Mouse (Mus musculus): ENCODE measurements around the gene Grb10. TPM values are rescaled to one million over a fixed set of nuclear protein-coding genes. Genes with fewer than 3 reads are reported as not detected.

Grb10 gene
- total and polyA plus RNA-seq, 2 experiments from 2014 or later = 43.9 to 94.0 TPM

- Histone ChIP-seq H3K9ac (replicated peaks; ENCODE audit: low read length, poor library complexity, severe bottlenecking) (no peak overlapping the region), H3K27me3 (ENCODE audit: insufficient read depth, low read length) (no peaks in the 10 kb centered on the region), H3K4me1 (ENCODE audit: insufficient read depth, low read length) (no peaks in the 10 kb centered on the region; the same call in 1 of the 2 replicates), H3K27ac (ENCODE audit: low read depth, low read length) (no peak overlapping the region), H3K36me3 (ENCODE audit: insufficient read depth, low read length) (no peaks in the 10 kb centered on the region), H3K4me3 (ENCODE audit: low read depth, low read length) (no peak overlapping the region), H3K4me2 (ENCODE audit: low read depth, low read length, poor library complexity, severe bottlenecking) (no peak overlapping the region), H3K9me3 (ENCODE audit: low read length) (no peaks in the 10 kb centered on the region)
- ATAC-seq (ENCODE audit: low FRiP score) = no peak
- WGBS = 53% methylated on average over 2 of the region's 2 CpGs
- no peak for DNase-seq (ENCODE audit: low spot score)
- TF ChIP-seq CTCF (IDR thresholded peaks at IDR 0.05) = no peak
These were observed 78.3 kb downstream of the Grb10 start for GRCm38 (mm10) chr11:11960227-11960626.

- 93% methylated on average over 2 of the region's 2 CpGs for WGBS
- Histone ChIP-seq H3K9ac (replicated peaks; ENCODE audit: low read length, poor library complexity, severe bottlenecking) (no peak overlapping the region), H3K4me1 (ENCODE audit: insufficient read depth, low read length) (no peaks in the 10 kb centered on the region; the same call in 1 of the 2 replicates), H3K27ac (ENCODE audit: low read depth, low read length) (no peak overlapping the region), H3K27me3 (ENCODE audit: insufficient read depth, low read length) (no peaks in the 10 kb centered on the region), H3K4me3 (ENCODE audit: low read depth, low read length) (no peak overlapping the region), H3K4me2 (ENCODE audit: low read depth, low read length, poor library complexity, severe bottlenecking) (no peak overlapping the region), H3K9me3 (ENCODE audit: low read length) (no peaks in the 10 kb centered on the region), H3K36me3 (ENCODE audit: insufficient read depth, low read length) (no peaks in the 10 kb centered on the region)
- DNase-seq (ENCODE audit: low spot score) (no peak), ATAC-seq (ENCODE audit: low FRiP score) (no peak)
- TF ChIP-seq CTCF (IDR thresholded peaks at IDR 0.05) = no peak
These were observed 80.0 kb downstream of the Grb10 start for GRCm38 (mm10) chr11:11958479-11958878.

GRCm38 (mm10) chr11:11958061-11958361 lies 80.5 kb downstream of the Grb10 start:
- Histone ChIP-seq H3K4me2 (ENCODE audit: low read depth, low read length, poor library complexity, severe bottlenecking) (no peak overlapping the region), H3K9me3 (ENCODE audit: low read length) (no peaks in the 10 kb centered on the region), H3K4me1 (ENCODE audit: insufficient read depth, low read length) (no peaks in the 10 kb centered on the region; the same call in 1 of the 2 replicates), H3K27ac (ENCODE audit: low read depth, low read length) (no peak overlapping the region), H3K36me3 (ENCODE audit: insufficient read depth, low read length) (no peaks in the 10 kb centered on the region), H3K27me3 (ENCODE audit: insufficient read depth, low read length) (no peaks in the 10 kb centered on the region), H3K4me3 (ENCODE audit: low read depth, low read length) (no peak overlapping the region), H3K9ac (replicated peaks; ENCODE audit: low read length, poor library complexity, severe bottlenecking) (no peak overlapping the region)
- ATAC-seq (ENCODE audit: low FRiP score) (no peak), DNase-seq (ENCODE audit: low spot score) (no peak)
- no peak for TF ChIP-seq CTCF (IDR thresholded peaks at IDR 0.05)
- 85% methylated on average over 2 of the region's 2 CpGs for WGBS

- no peaks in the 10 kb centered on the region for H3K27me3 ChIP-seq (ENCODE audit: insufficient read depth, low read length)
- WGBS = 87% methylated on average over 5 of the region's 5 CpGs
- H3K9me3 ChIP-seq (ENCODE audit: low read length) = no peaks in the 10 kb centered on the region
- H3K4me2 ChIP-seq (ENCODE audit: low read depth, low read length, poor library complexity, severe bottlenecking) = no peak overlapping the region
- TF ChIP-seq CTCF (IDR thresholded peaks at IDR 0.05) = no peak
- DNase-seq (ENCODE audit: low spot score) = no peak
- ATAC-seq (ENCODE audit: low FRiP score) = no peak
- no peaks in the 10 kb centered on the region; the same call in 1 of the 2 replicates for H3K4me1 ChIP-seq (ENCODE audit: insufficient read depth, low read length)
- H3K9ac ChIP-seq (replicated peaks; ENCODE audit: low read length, poor library complexity, severe bottlenecking) = no peak overlapping the region
- H3K4me3 ChIP-seq (ENCODE audit: low read depth, low read length) = no peak overlapping the region
- H3K27ac ChIP-seq (ENCODE audit: low read depth, low read length) = no peak overlapping the region
- no peaks in the 10 kb centered on the region for H3K36me3 ChIP-seq (ENCODE audit: insufficient read depth, low read length)
These were observed 81.0 kb downstream of the Grb10 start for GRCm38 (mm10) chr11:11957211-11958060.

GRCm38 (mm10) chr11:11955783-11956182 lies 82.7 kb downstream of the Grb10 start:
- H3K4me3 ChIP-seq (ENCODE audit: low read depth, low read length) = no peak overlapping the region

GRCm38 (mm10) chr11:11954606-11955005 lies 83.9 kb downstream of the Grb10 start:
- no peak for DNase-seq (ENCODE audit: low spot score)
- WGBS = 93% methylated on average over 6 of the region's 6 CpGs
- H3K9ac ChIP-seq (replicated peaks; ENCODE audit: low read length, poor library complexity, severe bottlenecking) = no peak overlapping the region
- no peaks in the 10 kb centered on the region for H3K4me1 ChIP-seq (ENCODE audit: insufficient read depth, low read length)
- H3K4me2 ChIP-seq (ENCODE audit: low read depth, low read length, poor library complexity, severe bottlenecking) = no peak overlapping the region
- no peak overlapping the region for H3K27ac ChIP-seq (ENCODE audit: low read depth, low read length)
- no peak overlapping the region for H3K4me3 ChIP-seq (ENCODE audit: low read depth, low read length)
- no peak for TF ChIP-seq CTCF (IDR thresholded peaks at IDR 0.05)
- no peaks in the 10 kb centered on the region for H3K36me3 ChIP-seq (ENCODE audit: insufficient read depth, low read length)
- ATAC-seq (ENCODE audit: low FRiP score) = no peak
- no peaks in the 10 kb centered on the region for H3K27me3 ChIP-seq (ENCODE audit: insufficient read depth, low read length)
- H3K9me3 ChIP-seq (ENCODE audit: low read length) = no peaks in the 10 kb centered on the region

More at GRCm38 (mm10) chr11:11955783-11956182, 82.7 kb downstream of the Grb10 start:
- H3K36me3 ChIP-seq (ENCODE audit: insufficient read depth, low read length) = no peaks in the 10 kb centered on the region
- H3K9ac ChIP-seq (replicated peaks; ENCODE audit: low read length, poor library complexity, severe bottlenecking) = no peak overlapping the region
- no peak overlapping the region for H3K4me2 ChIP-seq (ENCODE audit: low read depth, low read length, poor library complexity, severe bottlenecking)
- no peaks in the 10 kb centered on the region for H3K27me3 ChIP-seq (ENCODE audit: insufficient read depth, low read length)
- H3K9me3 ChIP-seq (ENCODE audit: low read length) = no peaks in the 10 kb centered on the region
- H3K4me1 ChIP-seq (ENCODE audit: insufficient read depth, low read length) = no peaks in the 10 kb centered on the region; the same call in 1 of the 2 replicates
- TF ChIP-seq CTCF (IDR thresholded peaks at IDR 0.05) = no peak
- ATAC-seq (ENCODE audit: low FRiP score) (no peak), DNase-seq (ENCODE audit: low spot score) (no peak)
- H3K27ac ChIP-seq (ENCODE audit: low read depth, low read length) = no peak overlapping the region
